Mouse (Mus musculus) small intestine, adult 2 months (tissue): ENCODE data around the gene Dgkq. TPM values are rescaled to one million over a fixed set of nuclear protein-coding genes. Genes with fewer than 3 reads are reported as not detected.
"Not testable (repeated sequence)": the region's sequence is repeated elsewhere in the genome, so short reads cannot be mapped to it uniquely, and the experiment has no call there.

ENCODE experiments used
- H3K27ac ChIP-seq: fragments of 200-500 bp; 2 replicates; pipeline ENCODE4 v1.5.1; 2012; ENCODE audit warnings: low read depth, low read length, control low read depth, inconsistent platforms; ENCODE audit not compliant: insufficient read depth
- H3K27me3 ChIP-seq: fragments of 200-500 bp; 2 replicates; pipeline ENCODE4 v1.6.1; 2012; ENCODE audit warnings: mild to moderate bottlenecking, moderate library complexity, low read length, inconsistent platforms; ENCODE audit not compliant: control insufficient read depth, insufficient read depth
- H3K36me3 ChIP-seq: fragments of 200-500 bp; 2 replicates; pipeline ENCODE4 v1.6.1; 2012; ENCODE audit warnings: mild to moderate bottlenecking, low read length, control low read depth, inconsistent platforms; ENCODE audit not compliant: control insufficient read depth, insufficient read depth
- H3K4me1 ChIP-seq: fragments of 200-500 bp; 2 replicates; pipeline ENCODE4 v1.6.1; 2012; ENCODE audit warnings: low read length, inconsistent platforms, mixed read lengths; ENCODE audit not compliant: control insufficient read depth, insufficient read depth, insufficient read length
- H3K4me3 ChIP-seq: fragments of 200-500 bp; 2 replicates; pipeline ENCODE4 v1.5.1; 2012; ENCODE audit warnings: low read depth, mild to moderate bottlenecking, control low read depth, inconsistent platforms, low read length, moderate library complexity
- CTCF ChIP-seq: fragments of 200-500 bp; IDR thresholded peaks from 2 replicates; pipeline ENCODE4 v1.5.1; 2012; ENCODE audit warnings: low read depth, mild to moderate bottlenecking, control low read depth, inconsistent platforms, low read length, moderate library complexity, mixed read lengths; ENCODE audit not compliant: insufficient replicate concordance, insufficient read length; ENCODE audit errors: extremely low read depth
- POLR2A ChIP-seq: fragments of 200-500 bp; IDR thresholded peaks from 2 replicates; pipeline ENCODE4 v1.6.1; 2012; ENCODE audit warnings: low read depth, mild to moderate bottlenecking, control low read depth, inconsistent platforms, low read length, moderate library complexity
- WGBS: fragments of 180-500 bp; shearing (Covaris S2); methylation state at CpG from one replicate; pipeline ENCODE4 v1.1.7; 2018; 5-methylcytosine and 5-hydroxymethylcytosine counted together
- polyA plus RNA-seq: library from polyadenylated mRNA; depleted of rRNA; stranded (reverse); fragments of >200 nt; gene quantifications from 2 replicates; pipeline ENCODE4 v1.2.3, GENCODE M21; 2012

Gene Dgkq
- polyA plus RNA-seq, 1 experiment = 77.0 TPM

- TF ChIP-seq CTCF (no peak), POLR2A (no peak)
- peaks cover 70% of the 10 kb centered on the region for H3K36me3 ChIP-seq
- 89% methylated on average over 2 of the region's 2 CpGs for WGBS
- no peaks in the 10 kb centered on the region for H3K27me3 ChIP-seq
- no peak overlapping the region for H3K27ac ChIP-seq
- H3K4me3 ChIP-seq = no peak overlapping the region
- peaks cover 5% of the 10 kb centered on the region; the same call in 1 of the 2 replicates for H3K4me1 ChIP-seq
Measured at GRCm38 (mm10) chr5:108647820-108648465, 21.5 kb downstream of the Dgkq start.

- H3K27me3 ChIP-seq = no peaks in the 10 kb centered on the region
- no peak overlapping the region for H3K27ac ChIP-seq
- TF ChIP-seq CTCF = no peak
- TF ChIP-seq POLR2A = no peak
- H3K4me1 ChIP-seq = peaks cover 5% of the 10 kb centered on the region; the same call in 1 of the 2 replicates
- no peak overlapping the region for H3K4me3 ChIP-seq
- peaks cover 63% of the 10 kb centered on the region for H3K36me3 ChIP-seq
- WGBS = 95% methylated on average over 2 of the region's 2 CpGs
Measured at GRCm38 (mm10) chr5:108647311-108647710, 22.2 kb downstream of the Dgkq start.

GRCm38 (mm10) chr5:108646343-108646660 lies 23.2 kb downstream of the Dgkq start:
- Histone ChIP-seq H3K27ac (no peak overlapping the region), H3K27me3 (no peaks in the 10 kb centered on the region), H3K36me3 (peaks cover 55% of the 10 kb centered on the region), H3K4me3 (no peak overlapping the region), H3K4me1 (peaks cover 5% of the 10 kb centered on the region; the same call in 1 of the 2 replicates)
- TF ChIP-seq POLR2A (no peak), CTCF (no peak)
- 77% methylated on average over 3 of the region's 3 CpGs for WGBS

- H3K27me3 ChIP-seq = no peaks in the 10 kb centered on the region
- H3K36me3 ChIP-seq = peaks cover 51% of the 10 kb centered on the region
- peaks cover 5% of the 10 kb centered on the region; the same call in 1 of the 2 replicates for H3K4me1 ChIP-seq
- 83% methylated on average over 9 of the region's 9 CpGs for WGBS
- no peak overlapping the region for H3K4me3 ChIP-seq
- TF ChIP-seq CTCF (no peak), POLR2A (no peak)
- no peak overlapping the region for H3K27ac ChIP-seq
Measured at GRCm38 (mm10) chr5:108645651-108646342, 23.7 kb downstream of the Dgkq start.

GRCm38 (mm10) chr5:108643674-108644073 lies 25.8 kb downstream of the Dgkq start:
- no peak for TF ChIP-seq POLR2A
- no peak for TF ChIP-seq CTCF
- peaks cover 32% of the 10 kb centered on the region for H3K36me3 ChIP-seq
- no peak overlapping the region for H3K27ac ChIP-seq
- H3K27me3 ChIP-seq = no peaks in the 10 kb centered on the region
- WGBS = 26% methylated on average over 2 of the region's 2 CpGs
- peaks cover 5% of the 10 kb centered on the region; the same call in 1 of the 2 replicates for H3K4me1 ChIP-seq
- H3K4me3 ChIP-seq = no peak overlapping the region

- WGBS = 63% methylated on average over 4 of the region's 4 CpGs
Measured at GRCm38 (mm10) chr5:108636172-108636571, 33.3 kb downstream of the Dgkq start.

GRCm38 (mm10) chr5:108634088-108634487 lies 35.4 kb downstream of the Dgkq start:
- not testable (repeated sequence) for H3K4me3 ChIP-seq, H3K27ac ChIP-seq, H3K4me1 ChIP-seq, H3K27me3 ChIP-seq, H3K36me3 ChIP-seq
- WGBS = 79% methylated on average over 3 of the region's 3 CpGs

More at GRCm38 (mm10) chr5:108636172-108636571, 33.3 kb downstream of the Dgkq start:
- Histone ChIP-seq H3K4me3 (no peak overlapping the region), H3K4me1 (no peaks in the 10 kb centered on the region), H3K27ac (no peak overlapping the region), H3K36me3 (peaks cover 1% of the 10 kb centered on the region; the same call in 1 of the 2 replicates), H3K27me3 (no peaks in the 10 kb centered on the region)
- TF ChIP-seq CTCF (no peak), POLR2A (no peak)
